Mouse (Mus musculus) heart, postnatal 36 days (tissue): ENCODE results near the gene Cnbd2. TPM values are rescaled to one million over a fixed set of nuclear protein-coding genes. Genes with fewer than 3 reads are reported as not detected.
"Not testable (repeated sequence)": the region's sequence is repeated elsewhere in the genome, so short reads cannot be mapped to it uniquely, and the experiment has no call there.

ENCODE experiments used
- DNase-seq, 2 experiments: peaks; one replicate each; pipeline ENCODE4 v3.0.0; 2021 to 2022
- intact Hi-C: fragments of 180-260 bp; cut with DNase I; formaldehyde crosslinking; loops from one replicate; pipeline ENCODE4 v1.15.1; 2025
- total RNA-seq, 2 experiments: library from RNA; stranded (reverse); gene quantifications; 2 replicates each; pipeline ENCODE4 v1.2.3; 2021

The Cnbd2 gene
- total RNA-seq, 2 experiments from 2014 or later = 0.98 to 1.1 TPM

DNA sequence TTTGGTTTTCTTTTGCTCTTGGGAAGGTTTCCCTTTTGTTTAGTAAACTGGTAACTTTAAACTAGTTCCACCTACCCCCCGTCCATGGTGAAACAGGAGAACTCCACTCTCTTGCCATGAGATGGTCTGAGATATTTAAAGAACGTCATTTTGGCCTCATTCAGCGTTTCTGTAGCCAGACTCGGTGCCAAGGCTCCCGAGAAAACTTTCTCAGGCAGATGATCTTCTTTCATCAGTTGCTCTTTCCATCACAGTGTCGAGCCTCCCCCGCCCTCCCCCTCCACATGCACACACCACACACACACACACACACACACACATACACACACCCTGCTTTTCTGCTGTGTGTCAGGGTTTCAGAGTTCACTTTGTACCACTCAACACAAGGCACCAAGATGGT, 58.8 kb downstream of the Cnbd2 start:
- DNase-seq = no peak

DNA sequence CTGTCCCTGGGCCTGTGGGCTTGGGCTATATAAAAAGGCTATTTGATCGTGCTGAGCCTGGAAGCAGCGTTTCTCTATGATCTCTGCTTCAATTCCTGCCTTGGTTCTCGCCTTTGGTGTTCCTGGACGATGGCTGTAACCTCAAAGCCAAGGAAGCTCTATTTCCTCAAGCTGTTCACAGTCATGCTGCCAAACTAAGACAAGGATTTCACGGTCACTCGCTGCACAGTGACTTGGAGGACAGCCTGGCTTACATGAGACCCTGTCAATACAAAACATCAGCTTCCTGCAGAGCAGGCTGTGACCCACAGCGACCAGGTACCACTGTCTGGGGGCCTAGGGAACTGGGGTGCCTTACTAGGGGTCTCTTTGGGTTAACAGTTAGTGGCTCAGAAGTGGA, 64.9 kb downstream of the Cnbd2 start:
- intact Hi-C loops = no loop called here
- no peak for DNase-seq

More for the DNA sequence above, 58.8 kb downstream of the Cnbd2 start:
- intact Hi-C loops = no loop called here

DNA sequence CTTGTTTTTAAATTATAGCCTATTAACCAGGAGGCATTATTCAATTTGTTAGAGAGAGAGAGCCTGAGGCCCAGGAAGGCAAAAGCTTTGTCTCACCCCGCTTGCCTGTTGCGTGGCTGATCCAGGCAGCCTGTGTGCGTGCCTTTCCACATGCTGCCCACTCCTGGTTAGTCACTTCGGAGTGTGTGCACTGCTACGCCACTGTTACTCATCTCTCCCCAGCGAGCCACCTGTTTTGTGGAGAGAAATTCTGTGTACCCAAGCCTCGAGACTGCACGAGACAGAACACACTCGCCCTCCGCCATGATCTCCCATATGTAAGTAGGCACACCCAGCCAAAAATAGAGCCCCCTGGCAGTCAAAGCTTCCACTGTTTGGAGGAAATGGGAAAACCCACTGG, 67.8 kb downstream of the Cnbd2 start:
- intact Hi-C loops = no loop called here
- DNase-seq = no peak

DNA sequence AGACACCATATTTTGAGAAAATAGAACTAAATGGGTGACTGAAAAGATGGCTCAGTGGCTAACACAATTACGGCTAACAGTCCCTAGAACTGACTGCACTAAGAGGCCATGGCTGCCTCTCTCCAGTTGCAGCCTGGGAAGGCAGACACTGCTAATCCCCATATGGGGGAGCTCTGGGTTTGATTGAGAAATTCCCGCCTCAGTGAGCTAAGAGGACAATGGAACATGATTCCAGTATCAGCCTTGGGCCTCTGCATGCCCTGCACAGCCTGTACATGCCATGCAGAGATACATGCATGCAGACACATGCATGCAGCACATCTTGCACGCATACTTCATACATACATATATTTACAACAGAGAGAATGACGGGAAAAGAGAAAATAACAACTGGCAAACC, 69.3 kb downstream of the Cnbd2 start:
- no peak for DNase-seq
- intact Hi-C loops = no loop called here

DNA sequence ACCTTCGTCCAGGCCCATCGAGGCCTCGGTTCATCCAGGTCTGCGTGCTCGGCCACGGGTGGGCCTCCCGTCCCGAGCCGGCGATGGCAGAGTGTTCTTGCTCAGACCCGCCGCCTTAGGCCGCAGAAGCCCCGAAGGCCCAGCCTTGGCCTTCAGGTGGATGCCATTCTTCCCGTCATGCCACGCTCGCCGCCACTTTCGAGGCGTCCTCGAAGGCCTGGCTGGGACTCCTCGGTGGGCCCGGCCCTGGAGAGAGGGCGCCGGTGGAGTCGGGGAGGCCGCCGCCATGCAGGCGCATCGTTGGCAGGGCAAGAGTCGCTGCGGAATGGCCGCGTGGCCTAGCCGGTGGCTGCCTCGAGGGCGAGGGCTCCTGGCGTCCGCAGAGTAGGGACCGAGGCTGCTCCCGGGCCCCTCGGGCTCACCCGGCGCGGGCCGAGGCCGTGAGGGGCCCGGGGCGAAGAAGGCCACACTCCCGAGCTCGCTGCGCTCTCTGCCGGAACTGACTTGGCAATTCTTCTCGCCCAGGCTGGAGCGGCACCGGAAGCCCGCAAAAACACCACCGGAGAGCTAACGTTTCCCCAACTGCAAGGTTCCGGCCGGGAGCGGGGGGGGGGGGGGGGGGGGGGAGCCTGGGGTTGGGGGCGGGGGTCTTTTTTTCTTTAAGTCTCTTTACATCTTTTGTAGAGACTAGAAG, 80.5 kb downstream of the Cnbd2 start:
- intact Hi-C loops = loop anchor here (2.0 kb wide), 1 partner anchor 82 kb away; no protein-coding TSS in a partner anchor
- peak; percentile 77 to 78 for DNase-seq

DNA sequence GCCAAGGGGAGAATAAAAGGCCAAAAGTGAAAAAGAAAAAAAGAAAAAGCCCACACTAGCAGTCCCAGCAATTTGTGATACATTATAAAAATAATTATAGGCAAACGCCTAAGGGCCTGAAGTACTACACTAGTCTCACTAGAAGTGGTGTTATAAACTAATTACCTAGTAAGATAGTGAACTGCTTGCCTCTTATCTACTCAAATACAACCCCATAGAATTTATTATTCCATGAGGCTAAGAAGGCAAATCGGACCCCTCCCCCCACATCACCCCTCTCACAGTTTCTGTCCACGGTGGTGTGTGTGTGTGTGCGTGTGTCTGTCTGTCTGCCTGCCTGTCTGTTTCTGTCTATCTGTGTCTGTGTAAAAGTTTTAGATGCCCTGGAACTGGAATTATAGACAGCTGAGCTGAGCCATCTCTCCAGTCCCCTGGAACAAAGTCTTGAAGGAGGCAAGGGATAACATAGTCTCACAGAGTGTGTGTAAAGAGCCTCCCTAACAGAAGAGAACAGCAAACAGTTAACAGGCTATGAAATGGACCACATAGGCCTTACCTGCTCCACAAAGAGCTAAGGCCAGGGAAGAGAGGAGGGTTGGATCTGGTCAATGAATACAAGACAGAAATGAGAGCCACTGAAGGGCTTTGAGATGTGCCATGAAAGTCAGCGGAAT, 81.2 kb downstream of the Cnbd2 start:
- intact Hi-C loops = loop anchor here (2.0 kb wide), 1 partner anchor 82 kb away; no protein-coding TSS in a partner anchor
- no peak for DNase-seq

DNA sequence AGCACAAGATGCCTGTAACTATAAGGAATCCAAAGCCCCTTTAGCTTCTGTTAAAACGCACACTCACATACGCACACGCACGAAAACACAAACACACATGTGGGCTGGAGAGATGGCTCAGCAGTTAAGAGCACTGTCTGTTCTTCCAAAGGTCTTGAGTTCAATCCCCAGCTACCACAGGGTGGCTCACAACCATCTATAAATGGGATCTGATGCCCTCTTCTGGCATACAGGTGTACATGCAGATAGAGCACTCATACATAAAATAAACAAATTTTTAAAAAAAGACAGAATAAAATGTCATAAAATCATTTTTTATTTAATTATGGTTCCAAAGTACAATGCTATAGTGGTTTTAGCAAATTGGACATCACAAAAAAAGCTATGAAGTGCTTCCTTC, 82.2 kb downstream of the Cnbd2 start:
- intact Hi-C loops = no loop called here

DNA sequence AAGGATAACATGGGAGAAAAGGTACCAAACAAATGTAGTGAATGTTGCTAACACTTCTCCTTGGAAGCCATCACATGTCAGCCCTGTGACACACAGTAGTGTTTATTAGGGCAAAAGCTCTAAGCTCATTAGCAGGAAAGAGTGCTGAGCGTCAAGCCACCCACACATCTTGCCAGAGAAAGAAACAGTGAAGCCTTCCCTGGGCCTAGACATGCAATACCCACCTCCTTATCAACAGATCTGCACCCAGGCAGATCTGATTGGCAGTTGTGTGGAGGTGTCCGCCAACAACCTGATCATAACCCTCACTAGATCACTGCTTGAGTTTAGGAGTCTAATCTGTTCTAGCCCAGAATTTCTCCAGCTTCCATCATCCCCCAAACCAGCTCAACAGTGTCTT, 84.0 kb downstream of the Cnbd2 start:
- no peak for DNase-seq
- intact Hi-C loops = no loop called here

More for the DNA sequence above, 82.2 kb downstream of the Cnbd2 start:
- no peak for DNase-seq

DNA sequence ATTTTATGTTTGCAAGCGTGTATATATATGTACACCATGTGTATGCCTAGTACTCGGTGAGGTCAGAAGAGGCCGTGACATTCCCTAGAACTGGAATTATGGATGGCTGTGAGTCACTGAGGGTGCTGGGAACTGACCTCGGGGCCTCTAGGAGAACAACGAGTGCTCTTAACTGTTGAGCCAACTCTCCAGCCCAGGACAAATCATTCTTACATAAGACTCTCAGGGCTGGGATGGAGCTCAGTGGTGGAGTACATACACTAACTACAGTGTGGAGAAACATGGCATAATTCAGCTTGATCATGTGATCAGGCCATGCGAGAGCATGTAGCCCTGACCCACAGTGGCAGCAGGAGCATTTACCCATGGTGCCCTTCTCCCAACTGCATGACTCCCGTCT, 85.9 kb downstream of the Cnbd2 start:
- intact Hi-C loops = no loop called here
- no peak for DNase-seq

DNA sequence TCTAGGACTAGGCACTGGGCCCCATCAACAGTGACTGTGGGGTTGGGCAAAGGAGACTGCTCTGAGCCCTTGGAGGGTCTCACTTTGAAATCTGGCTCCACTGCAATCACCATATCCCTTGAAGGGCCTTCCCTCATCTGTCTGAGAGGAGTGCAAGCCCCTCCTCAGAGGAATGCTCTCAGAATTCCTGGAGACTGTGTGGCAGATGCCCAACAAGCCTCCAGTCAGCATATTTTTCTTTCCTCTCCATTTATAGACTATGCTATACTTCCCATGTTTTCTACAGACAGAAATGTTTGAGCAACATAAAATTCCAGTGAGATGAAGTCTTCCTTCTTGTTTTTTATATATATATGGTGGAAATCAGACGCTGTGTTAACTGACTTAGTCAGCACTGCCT, 87.4 kb downstream of the Cnbd2 start:
- DNase-seq = no peak
- intact Hi-C loops = no loop called here

DNA sequence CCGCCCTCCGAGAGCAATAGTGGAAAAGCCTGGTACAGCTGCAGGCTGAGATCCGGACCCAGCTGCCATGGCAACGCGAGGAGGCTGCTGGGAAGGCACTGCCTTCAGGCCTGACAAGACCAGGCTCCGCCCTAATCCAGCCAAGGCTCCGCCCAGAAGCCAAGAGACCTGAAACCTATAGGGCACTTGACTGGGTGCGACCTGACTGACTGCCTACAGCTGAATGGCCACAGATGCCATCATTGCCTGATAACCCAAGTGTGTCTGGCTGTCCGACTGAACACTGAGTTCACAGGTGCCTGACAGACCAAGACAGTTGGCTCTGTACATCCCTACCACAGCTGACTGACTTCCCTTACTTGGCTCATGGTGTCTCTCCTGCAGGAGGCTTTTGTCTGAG, 89.2 kb downstream of the Cnbd2 start:
- intact Hi-C loops = no loop called here
- no peak for DNase-seq

DNA sequence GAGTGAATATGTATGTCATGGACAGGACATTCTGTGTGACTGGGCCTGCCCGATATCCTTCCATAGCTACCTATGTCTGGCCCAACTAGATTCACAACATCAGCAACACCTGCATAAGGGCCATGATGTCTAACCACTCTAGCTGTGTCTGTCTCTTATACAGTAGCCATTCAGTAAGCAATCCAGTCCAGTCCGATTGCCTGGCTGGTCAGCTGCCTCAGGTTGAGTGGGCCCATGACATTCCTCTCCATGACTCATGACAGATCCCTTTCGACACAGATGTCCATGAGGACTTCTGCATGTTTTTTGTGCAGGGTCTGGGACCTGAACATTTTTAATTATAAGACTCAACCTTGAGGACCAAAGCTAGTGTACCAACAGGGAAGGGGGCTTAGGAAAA, 89.9 kb downstream of the Cnbd2 start:
- intact Hi-C loops = no loop called here
- DNase-seq = no peak

DNA sequence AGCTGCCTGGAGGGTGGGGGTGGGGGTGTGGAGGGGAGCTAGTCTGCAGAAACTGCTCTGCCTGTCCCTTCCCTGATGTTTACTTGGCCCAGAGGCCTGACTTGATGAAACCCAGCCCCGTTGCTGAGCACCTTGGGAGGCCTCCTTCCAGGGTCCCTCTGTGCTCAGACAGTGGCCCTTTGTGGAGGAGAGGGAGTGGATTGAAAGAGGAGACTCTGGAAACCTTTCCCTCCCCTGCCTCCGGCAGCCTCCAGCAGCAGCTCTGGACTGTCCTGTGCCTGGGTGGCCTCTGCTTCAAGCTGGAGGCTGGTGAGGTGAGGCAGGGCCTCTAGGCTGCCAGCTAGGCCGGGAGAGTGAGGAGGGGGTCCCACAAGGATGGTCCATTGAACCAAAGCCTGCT, 94.9 kb downstream of the Cnbd2 start:
- intact Hi-C loops = no loop called here
- no peak for DNase-seq

DNA sequence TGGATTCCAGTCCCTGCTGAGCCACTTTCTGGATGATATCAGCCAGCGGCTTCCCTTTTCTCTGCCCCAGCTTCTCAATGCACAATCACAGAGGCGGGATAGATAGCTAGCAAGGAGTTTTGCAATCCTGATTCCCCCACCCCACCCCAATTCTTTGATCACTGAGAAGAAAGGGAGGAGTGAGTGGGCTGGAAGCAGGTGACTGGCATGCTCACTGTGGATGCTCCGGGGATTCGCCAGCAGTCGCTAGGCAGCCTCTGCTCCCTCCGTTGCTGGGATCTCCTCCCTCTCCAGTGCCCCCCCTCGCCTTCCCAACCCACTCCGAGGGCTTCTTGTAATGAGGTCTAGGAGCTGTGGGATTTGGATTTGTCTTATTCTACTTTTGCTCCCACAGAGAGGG, 96.1 kb downstream of the Cnbd2 start:
- no peak for DNase-seq
- intact Hi-C loops = no loop called here

DNA sequence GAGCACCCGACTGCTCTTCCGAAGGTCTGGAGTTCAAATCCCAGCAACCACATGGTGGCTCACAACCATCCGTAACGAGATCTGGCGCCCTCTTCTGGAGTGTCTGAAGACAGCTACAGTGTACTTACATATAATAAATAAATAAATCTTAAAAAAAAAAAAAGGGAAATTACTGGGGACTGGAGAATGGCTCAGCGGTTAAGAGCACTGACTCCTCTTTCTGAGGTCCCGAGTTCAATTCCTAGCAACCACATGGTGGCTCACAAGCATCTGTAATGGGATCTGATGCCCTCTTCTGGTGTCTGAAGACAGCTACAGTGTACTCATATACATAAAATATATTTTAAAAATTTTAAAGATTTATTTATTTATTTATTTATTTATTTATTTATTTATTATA, 99.2 kb downstream of the Cnbd2 start:
- not testable (repeated sequence) for DNase-seq

DNA sequence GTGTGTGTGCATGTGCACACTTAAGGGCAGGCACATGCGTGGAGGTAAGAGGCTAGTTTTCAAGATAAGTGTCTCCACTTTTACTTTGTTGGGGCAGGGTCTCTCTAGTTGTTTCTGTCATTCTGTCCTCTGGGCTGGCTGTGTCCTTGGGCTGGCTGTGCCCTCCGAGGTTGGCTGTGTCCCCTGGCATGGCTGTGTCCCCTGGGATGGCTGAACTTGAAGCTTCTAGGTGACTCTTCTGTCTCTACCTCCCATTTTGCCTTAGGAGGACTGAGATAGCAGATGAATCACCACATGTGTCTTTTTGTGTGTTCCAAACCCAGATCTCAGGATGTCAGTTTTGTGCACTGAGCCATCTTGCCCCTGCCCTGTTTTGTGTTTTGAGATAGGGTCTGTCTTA, 102.9 kb downstream of the Cnbd2 start:
- DNase-seq = no peak
- intact Hi-C loops = no loop called here

More for the DNA sequence above, 99.2 kb downstream of the Cnbd2 start:
- intact Hi-C loops = not testable (repeated sequence)

DNA sequence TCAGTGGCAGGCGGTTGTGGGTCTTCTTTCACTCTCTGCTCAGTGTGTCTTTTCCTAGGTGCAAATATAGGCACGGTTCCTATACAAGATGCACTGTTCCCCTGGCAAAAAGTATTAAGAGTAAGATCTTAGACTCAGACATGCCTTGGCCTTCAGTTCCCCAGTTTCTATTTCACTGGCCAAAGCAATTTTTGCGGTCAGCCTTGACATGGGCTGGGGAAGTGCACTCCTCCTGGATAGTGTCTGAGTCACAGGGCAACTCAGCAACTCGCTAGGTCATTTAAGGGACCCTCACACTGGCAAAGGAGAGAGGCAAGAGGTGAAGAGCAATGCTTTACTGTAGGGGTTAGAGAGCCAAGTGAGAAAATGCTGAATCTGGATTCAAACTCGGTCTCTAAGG, 103.6 kb downstream of the Cnbd2 start:
- intact Hi-C loops = no loop called here
- DNase-seq = no peak

DNA sequence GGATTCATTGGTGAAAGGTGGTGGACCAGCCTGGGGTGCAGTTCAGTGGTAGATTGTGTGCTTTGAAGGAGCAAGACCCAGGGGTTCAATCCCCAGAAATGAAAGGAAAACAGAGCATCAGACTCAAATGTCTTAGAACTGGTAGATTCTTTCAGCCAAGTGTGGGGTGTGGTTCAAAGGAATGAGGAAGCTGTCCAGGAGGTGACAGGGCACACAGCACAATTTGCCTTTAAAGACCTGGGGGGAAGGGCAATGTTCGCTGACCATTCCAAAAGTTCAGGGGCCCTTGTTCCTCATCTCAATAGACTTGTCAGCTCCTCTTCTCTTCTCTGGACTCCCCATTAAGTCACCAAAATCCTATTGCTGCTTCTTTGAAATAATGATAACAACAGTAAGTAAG, 105.1 kb downstream of the Cnbd2 start:
- intact Hi-C loops = no loop called here
- no peak for DNase-seq

DNA sequence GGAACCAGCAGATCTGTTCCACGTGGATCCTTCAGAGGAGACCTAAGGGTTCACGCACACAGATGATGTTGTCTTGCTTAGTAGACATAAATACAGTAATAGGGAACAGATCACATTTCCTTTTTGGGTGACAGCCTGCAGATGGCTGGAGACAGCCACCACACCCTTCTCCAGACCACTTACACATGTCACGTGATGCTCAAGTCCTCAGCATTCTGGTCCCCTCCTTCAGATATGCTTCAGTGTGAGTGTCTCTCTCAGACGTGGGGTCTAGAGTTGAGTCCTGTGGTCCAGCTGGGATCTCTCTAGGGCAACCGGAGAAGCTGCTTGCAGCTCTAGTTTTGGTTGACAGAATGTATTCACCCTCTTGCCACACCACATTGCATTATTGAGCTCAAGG, 106.4 kb downstream of the Cnbd2 start:
- intact Hi-C loops = no loop called here

DNA sequence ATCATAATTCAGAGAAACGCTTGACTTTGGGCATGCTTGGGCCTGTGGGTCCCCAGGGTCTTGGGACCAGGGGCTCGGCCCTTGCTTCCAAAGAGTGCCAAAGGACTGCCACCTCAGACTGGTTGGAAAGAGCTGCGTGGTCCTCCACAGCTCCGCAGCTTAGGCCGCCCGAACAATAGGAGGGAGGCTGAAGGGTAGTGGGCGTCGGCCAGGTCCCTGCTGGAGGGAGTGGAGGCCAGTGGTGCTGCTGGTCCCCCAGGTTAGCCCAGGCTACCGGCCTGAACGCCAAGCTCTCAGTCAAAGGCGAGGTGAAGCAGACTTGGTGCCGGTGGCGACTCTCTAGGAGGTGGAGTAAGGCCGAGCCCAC, 108.2 kb downstream of the Cnbd2 start:
- intact Hi-C loops = loop anchor here (5.0 kb wide), 1 partner anchor 77 kb away; no protein-coding TSS in a partner anchor
- DNase-seq = no peak

More for the DNA sequence above, 106.4 kb downstream of the Cnbd2 start:
- DNase-seq = no peak

DNA sequence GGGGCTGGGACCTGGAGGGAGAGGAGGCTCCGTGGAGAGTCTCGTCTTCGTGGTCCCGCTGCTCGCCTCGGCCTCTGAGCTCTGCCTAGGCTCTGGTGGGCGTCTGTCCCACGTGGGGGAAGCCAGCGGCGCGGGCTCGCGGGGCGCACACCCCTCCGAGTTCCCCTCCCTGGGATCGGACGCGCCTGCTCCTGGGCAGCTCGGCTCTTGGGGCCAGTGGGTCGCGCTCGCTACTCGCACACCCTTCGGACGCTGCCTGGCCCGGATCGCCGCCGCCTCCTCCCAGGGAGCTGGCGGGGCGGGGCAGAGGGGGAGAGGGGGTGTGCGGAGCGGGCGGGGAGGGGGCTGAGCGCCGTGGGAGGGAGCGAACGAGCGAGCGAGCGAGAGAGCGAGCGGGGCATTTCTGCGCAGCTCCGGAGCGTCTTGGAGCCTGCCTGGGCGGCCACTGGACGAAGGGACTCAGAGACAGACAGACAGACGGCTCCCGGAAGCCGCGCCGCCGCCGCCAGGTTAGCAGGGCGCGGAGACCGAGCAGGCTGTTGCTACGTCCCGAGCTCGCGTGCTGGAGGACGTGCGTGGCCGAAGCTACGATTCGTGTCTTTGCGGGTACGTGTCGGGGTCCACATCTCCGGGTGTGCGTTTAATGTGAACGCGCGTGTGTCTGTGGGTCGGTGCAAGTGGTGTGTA, 108.7 kb downstream of the Cnbd2 start, which contains the start of gene Epb41l1:
Epb41l1 (plus strand) TSS at position 216 of the 687 bp plus-strand sequence.
- DNase-seq = peak; percentile 43 to 56
- intact Hi-C loops = loop anchor here (5.0 kb wide), 1 partner anchor 76 kb away; no protein-coding TSS in a partner anchor
